Mouse (Mus musculus) intestine, postnatal 0 days (tissue): ENCODE measurements around the gene Ushbp1. TPM values are rescaled to one million over a fixed set of nuclear protein-coding genes. Genes with fewer than 3 reads are reported as not detected.
"Not testable (repeated sequence)": the region's sequence is repeated elsewhere in the genome, so short reads cannot be mapped to it uniquely, and the experiment has no call there.

Source experiments
- ATAC-seq: fragments of 200-750 bp; cut with Nextera tagmentation; 2 replicates; pipeline ENCODE4 v1.8.0; 2017; ENCODE audit warnings: mild to moderate bottlenecking, moderate TSS enrichment, moderate library complexity
- H3K27ac ChIP-seq: fragments of 300-500 bp; sonication (generic); 2 replicates; pipeline ENCODE4 v1.5.1; 2014; ENCODE audit warnings: mild to moderate bottlenecking, low read depth, low read length, moderate library complexity
- H3K27me3 ChIP-seq: fragments of 300-500 bp; sonication (generic); replicated peaks from 2 replicates; pipeline ENCODE4 v1.6.1; 2014; ENCODE audit warnings: low read length, mixed read lengths; ENCODE audit not compliant: control insufficient read depth, insufficient read depth
- H3K36me3 ChIP-seq: fragments of 300-500 bp; sonication (generic); 2 replicates; pipeline ENCODE4 v1.6.1; 2014; ENCODE audit warnings: mild to moderate bottlenecking, moderate library complexity; ENCODE audit not compliant: control insufficient read depth, insufficient read depth
- H3K4me1 ChIP-seq: fragments of 300-500 bp; sonication (generic); replicated peaks from 2 replicates; pipeline ENCODE4 v1.6.1; 2014; ENCODE audit warnings: antibody characterized with exemption, low read length, mixed read lengths; ENCODE audit not compliant: control insufficient read depth, insufficient read depth
- H3K4me2 ChIP-seq: fragments of 300-500 bp; sonication (generic); replicated peaks from 2 replicates; pipeline ENCODE4 v1.6.1; 2014; ENCODE audit warnings: low read depth, mild to moderate bottlenecking, moderate library complexity
- H3K4me3 ChIP-seq: fragments of 300-500 bp; sonication (generic); 2 replicates; pipeline ENCODE4 v1.5.1; 2014; ENCODE audit warnings: low read depth, low read length
- H3K9ac ChIP-seq: fragments of 300-500 bp; sonication (generic); 2 replicates; pipeline ENCODE4 v1.6.1; 2014; ENCODE audit warnings: mild to moderate bottlenecking, low read depth, low read length
- H3K9me3 ChIP-seq: fragments of 300-500 bp; sonication (generic); 2 replicates; pipeline ENCODE4 v1.6.1; 2016; ENCODE audit warnings: mixed run types; ENCODE audit not compliant: control insufficient read depth
- CTCF ChIP-seq: sonication (generic); IDR thresholded peaks from 2 replicates; pipeline ENCODE4 v1.5.1; 2016; ENCODE audit warnings: low read depth, mild to moderate bottlenecking, control low read depth, antibody characterized with exemption, moderate library complexity
- WGBS: fragments of 180-500 bp; shearing (Covaris S2); extraction: QIAGEN DNeasy Blood & Tissue Kit; methylation state at CpG from one replicate; pipeline ENCODE4 v1.1.7; 2014; 5-methylcytosine and 5-hydroxymethylcytosine counted together
- polyA plus RNA-seq: library from polyadenylated mRNA; unstranded; fragments of >200 nt; fragmentation: Nextera tagmentation; extraction: Ambion mirVana; gene quantifications from 2 replicates; pipeline ENCODE4 v1.2.1, GENCODE M21; 2015

Ushbp1 gene
- 4.1 and 4.9 TPM in 2 replicates for polyA plus RNA-seq

GRCm38 (mm10) chr8:71395629-71396028, at the start of gene Ushbp1:
TSS of gene Ushbp1 (minus strand) at chr8:71395802.
- H3K4me3 ChIP-seq: peak within 1 kb of the TSS; percentile 63
- no peak for ATAC-seq
- no peak for TF ChIP-seq CTCF
- 75% methylated on average over 9 of the region's 9 CpGs for WGBS
- H3K36me3 ChIP-seq: peaks cover 17% of the 10 kb centered on the region
- H3K4me1 ChIP-seq: 0 out of 2 replicates have a peak, but pooled peaks cover 5% of the 10 kb centered on the region
- H3K9me3 ChIP-seq: no peaks in the 10 kb centered on the region
- peak within 1 kb of the TSS; percentile 56; the same call in 1 of the 2 replicates for H3K9ac ChIP-seq
- H3K27ac ChIP-seq: peak within 1 kb of the TSS; percentile 37; the same call in 1 of the 2 replicates
- peak within 1 kb of the TSS; percentile 73 for H3K4me2 ChIP-seq
- no peaks in the 10 kb centered on the region for H3K27me3 ChIP-seq

- no peak for TF ChIP-seq CTCF
- H3K36me3 ChIP-seq: no peaks in the 10 kb centered on the region
- H3K27me3 ChIP-seq: no peaks in the 10 kb centered on the region
- no peaks in the 10 kb centered on the region for H3K4me1 ChIP-seq
- 83% methylated on average over 7 of the region's 7 CpGs for WGBS
- no peak overlapping the region for H3K4me2 ChIP-seq
- H3K9me3 ChIP-seq: no peaks in the 10 kb centered on the region
- ATAC-seq: no peak
- no peak overlapping the region for H3K27ac ChIP-seq
- H3K9ac ChIP-seq: no peak overlapping the region
- H3K4me3 ChIP-seq: no peak overlapping the region
These were observed 49.5 kb upstream of the Ushbp1 start for GRCm38 (mm10) chr8:71445096-71445495.

- no peak overlapping the region for H3K4me3 ChIP-seq
- peak; percentile 83 for TF ChIP-seq CTCF
- no peaks in the 10 kb centered on the region for H3K27me3 ChIP-seq
- H3K27ac ChIP-seq: no peak overlapping the region
- H3K9ac ChIP-seq: no peak overlapping the region
- under 1% methylated on average over 7 of the region's 7 CpGs for WGBS
- no peaks in the 10 kb centered on the region for H3K4me1 ChIP-seq
- H3K36me3 ChIP-seq: no peaks in the 10 kb centered on the region
- H3K9me3 ChIP-seq: no peaks in the 10 kb centered on the region
- ATAC-seq: no peak
- H3K4me2 ChIP-seq: no peak overlapping the region
These were observed 45.8 kb upstream of the Ushbp1 start for GRCm38 (mm10) chr8:71441404-71441803.

GRCm38 (mm10) chr8:71437041-71437440, 41.4 kb upstream of the Ushbp1 start:
- Histone ChIP-seq H3K27me3 (no peaks in the 10 kb centered on the region), H3K36me3 (no peaks in the 10 kb centered on the region), H3K4me3 (no peak overlapping the region), H3K9me3 (no peaks in the 10 kb centered on the region), H3K9ac (no peak overlapping the region), H3K4me2 (no peak overlapping the region), H3K4me1 (no peaks in the 10 kb centered on the region), H3K27ac (no peak overlapping the region)
- no peak for ATAC-seq
- 47% methylated on average over 3 of the region's 3 CpGs for WGBS
- no peak for TF ChIP-seq CTCF

GRCm38 (mm10) chr8:71432935-71433334, 37.3 kb upstream of the Ushbp1 start:
- not testable (repeated sequence) for H3K4me2 ChIP-seq, H3K9me3 ChIP-seq, ATAC-seq, H3K4me3 ChIP-seq, H3K36me3 ChIP-seq, H3K27ac ChIP-seq, H3K4me1 ChIP-seq, H3K27me3 ChIP-seq, H3K9ac ChIP-seq
- 97% methylated on average over 1 of the region's 1 CpGs for WGBS

- H3K27me3 ChIP-seq: no peaks in the 10 kb centered on the region
- TF ChIP-seq CTCF: no peak
- H3K9ac ChIP-seq: no peak overlapping the region
- ATAC-seq: no peak
- H3K4me1 ChIP-seq: no peaks in the 10 kb centered on the region
- no peak overlapping the region for H3K27ac ChIP-seq
- no peaks in the 10 kb centered on the region for H3K36me3 ChIP-seq
- no peak overlapping the region for H3K4me3 ChIP-seq
- H3K4me2 ChIP-seq: no peak overlapping the region
- no peaks in the 10 kb centered on the region for H3K9me3 ChIP-seq
These were observed 26.5 kb upstream of the Ushbp1 start for GRCm38 (mm10) chr8:71422121-71422520.
